Mouse (Mus musculus) ES-Bruce4 (cell line): ENCODE measurements around the gene Serpina7. TPM values are rescaled to one million over a fixed set of nuclear protein-coding genes. Genes with fewer than 3 reads are reported as not detected.

ENCODE experiments used
- H3K27ac ChIP-seq: 2 replicates; pipeline ENCODE4 v1.5.1; 2012; ENCODE audit warnings: low read length, inconsistent platforms; ENCODE audit not compliant: insufficient read depth
- H3K27me3 ChIP-seq: 2 replicates; pipeline ENCODE4 v1.6.1; 2012; ENCODE audit warnings: mild to moderate bottlenecking, low read length, inconsistent platforms; ENCODE audit not compliant: control insufficient read depth, poor library complexity, insufficient read depth, severe bottlenecking
- H3K36me3 ChIP-seq: 2 replicates; pipeline ENCODE4 v1.6.1; 2012; ENCODE audit warnings: inconsistent platforms, mild to moderate bottlenecking, low read length, moderate library complexity; ENCODE audit not compliant: control insufficient read depth, poor library complexity, insufficient read depth, severe bottlenecking
- H3K4me1 ChIP-seq: one replicate; pipeline ENCODE4 v1.8.1; 2011; ENCODE audit warnings: low read length; ENCODE audit not compliant: control insufficient read depth, insufficient read depth
- H3K4me3 ChIP-seq: 2 replicates; pipeline ENCODE4 v1.5.1; 2011; ENCODE audit warnings: low read depth, mild to moderate bottlenecking, low read length
- H3K9ac ChIP-seq: 2 replicates; pipeline ENCODE4 v1.6.1; 2012; ENCODE audit warnings: low read depth, mild to moderate bottlenecking, inconsistent platforms; ENCODE audit not compliant: poor library complexity, severe bottlenecking
- H3K9me3 ChIP-seq: replicated peaks from 2 replicates; pipeline ENCODE4 v1.6.1; 2012; ENCODE audit warnings: mild to moderate bottlenecking, low read length, inconsistent platforms; ENCODE audit not compliant: control insufficient read depth, poor library complexity, insufficient read depth, severe bottlenecking
- CTCF ChIP-seq: IDR thresholded peaks from one replicate; pipeline ENCODE4 v1.8.1; 2011; ENCODE audit warnings: low read depth, low read length
- EP300 ChIP-seq: IDR thresholded peaks from 2 replicates; pipeline ENCODE4 v1.6.1; 2011; ENCODE audit warnings: low read depth, low read length; ENCODE audit not compliant: insufficient read depth
- POLR2A ChIP-seq: IDR thresholded peaks from one replicate; pipeline ENCODE4 v1.8.1; 2011; ENCODE audit warnings: low read length; ENCODE audit not compliant: insufficient read depth
- polyA plus RNA-seq: library from polyadenylated mRNA; stranded (reverse); fragments of >200 nt; gene quantifications from 2 replicates; pipeline ENCODE4 v1.2.4, GENCODE M21; 2011; ENCODE audit warnings: low read depth; ENCODE audit not compliant: missing spikeins, insufficient read depth, insufficient read length

The Serpina7 gene
- 2.0 and 2.3 TPM in 2 replicates for polyA plus RNA-seq

- Histone ChIP-seq H3K4me1 (no peaks in the 10 kb centered on the region), H3K36me3 (no peaks in the 10 kb centered on the region), H3K9ac (no peak within 1 kb of the TSS), H3K4me3 (no peak within 1 kb of the TSS), H3K9me3 (no peaks in the 10 kb centered on the region), H3K27ac (no peak within 1 kb of the TSS), H3K27me3 (no peaks in the 10 kb centered on the region)
- no peak for TF ChIP-seq CTCF
- TF ChIP-seq EP300: no peak
- TF ChIP-seq POLR2A: no peak
Observed at GRCm38 (mm10) chrX:139085077-139085476, at the start of gene Serpina7. Serpina7 (minus strand) TSS chrX:139085236.

DNA sequence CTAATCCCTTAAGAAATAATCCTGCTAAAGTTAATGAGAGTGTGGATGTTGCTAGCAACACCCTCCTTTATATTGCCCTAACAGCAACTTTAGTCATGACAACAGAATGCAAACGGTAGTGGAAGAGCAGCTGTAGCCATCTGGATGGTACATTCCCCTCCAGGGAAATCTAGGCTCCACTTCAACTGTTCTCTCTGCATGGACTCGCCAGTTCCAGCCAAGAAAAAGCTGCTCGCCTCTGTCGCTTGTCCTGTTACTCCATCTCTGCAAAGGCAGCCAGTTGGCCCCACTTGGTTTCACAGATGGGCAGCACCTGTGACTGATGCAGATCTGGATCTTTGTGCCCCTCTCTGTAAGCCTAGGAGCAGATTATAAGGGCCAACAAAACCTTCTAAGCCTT is 49.0 kb upstream of the Serpina7 start:
- no peaks in the 10 kb centered on the region for H3K36me3 ChIP-seq

GRCm38 (mm10) chrX:139097197-139097596 is 12.2 kb upstream of the Serpina7 start:
- H3K4me3 ChIP-seq: no peak overlapping the region
- no peaks in the 10 kb centered on the region for H3K36me3 ChIP-seq
- no peaks in the 10 kb centered on the region for H3K27me3 ChIP-seq
- H3K27ac ChIP-seq: no peak overlapping the region
- no peaks in the 10 kb centered on the region for H3K4me1 ChIP-seq
- TF ChIP-seq CTCF (no peak), POLR2A (no peak), EP300 (no peak)
- H3K9ac ChIP-seq: no peak overlapping the region
- no peaks in the 10 kb centered on the region for H3K9me3 ChIP-seq

More for the DNA sequence above, 49.0 kb upstream of the Serpina7 start:
- Histone ChIP-seq H3K27me3 (no peaks in the 10 kb centered on the region), H3K4me1 (no peaks in the 10 kb centered on the region), H3K9me3 (no peaks in the 10 kb centered on the region), H3K27ac (no peak overlapping the region), H3K4me3 (no peak overlapping the region), H3K9ac (no peak overlapping the region)
- TF ChIP-seq CTCF: no peak
- no peak for TF ChIP-seq EP300
- no peak for TF ChIP-seq POLR2A

GRCm38 (mm10) chrX:139085943-139086342 is 907 bp upstream of the Serpina7 start, which contains the start of gene 4930513O06Rik:
4930513O06Rik (plus strand) TSS chrX:139086243.
- no peak within 1 kb of the TSS for H3K9ac ChIP-seq
- no peaks in the 10 kb centered on the region for H3K27me3 ChIP-seq
- TF ChIP-seq POLR2A (no peak), CTCF (no peak), EP300 (no peak)
- H3K27ac ChIP-seq: no peak within 1 kb of the TSS
- no peaks in the 10 kb centered on the region for H3K9me3 ChIP-seq
- no peak within 1 kb of the TSS for H3K4me3 ChIP-seq
- no peaks in the 10 kb centered on the region for H3K36me3 ChIP-seq
- H3K4me1 ChIP-seq: no peaks in the 10 kb centered on the region

DNA sequence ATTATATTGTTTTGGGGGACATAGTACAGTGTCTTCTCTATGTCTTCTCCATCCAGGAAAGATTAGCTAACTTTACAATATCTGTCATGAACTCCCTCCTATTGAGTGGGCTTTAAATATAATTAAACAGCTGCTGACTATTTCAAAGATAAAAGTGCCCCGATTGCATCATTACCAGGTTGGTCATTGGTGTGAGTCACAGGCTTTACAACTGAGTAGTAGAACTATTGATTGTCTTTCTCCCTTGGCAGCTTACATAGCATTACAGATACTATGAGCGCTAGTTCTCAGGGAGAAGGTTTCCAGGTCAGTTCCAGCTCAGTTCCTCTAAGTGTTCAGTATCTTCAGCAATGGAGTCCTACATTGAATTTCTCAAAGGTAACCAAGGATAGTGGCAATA is 6.5 kb downstream of the Serpina7 start:
- Histone ChIP-seq H3K27me3 (no peaks in the 10 kb centered on the region), H3K36me3 (no peaks in the 10 kb centered on the region), H3K9ac (no peak overlapping the region), H3K27ac (no peak overlapping the region), H3K4me3 (no peak overlapping the region), H3K9me3 (no peaks in the 10 kb centered on the region), H3K4me1 (no peaks in the 10 kb centered on the region)
- no peak for TF ChIP-seq POLR2A
- no peak for TF ChIP-seq EP300
- no peak for TF ChIP-seq CTCF

DNA sequence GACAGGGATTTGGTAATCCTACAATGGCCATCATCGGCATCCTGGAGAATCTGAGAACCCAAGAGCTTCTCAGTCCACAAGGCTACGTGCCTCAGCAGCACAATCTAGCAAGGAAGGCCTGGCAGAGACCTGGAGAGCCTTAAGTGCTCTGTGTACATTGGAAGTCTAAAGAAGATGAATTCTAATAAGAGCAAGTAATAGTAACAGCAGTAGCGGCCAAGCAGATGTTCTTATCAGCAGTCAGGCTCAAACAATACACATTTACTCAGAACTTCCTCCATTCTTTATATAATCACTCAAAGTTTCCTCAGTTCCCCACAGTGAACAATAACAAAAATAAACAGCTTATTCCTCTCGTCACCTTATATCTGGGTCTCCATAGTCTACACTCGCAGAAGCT is 21.0 kb downstream of the Serpina7 start:
- H3K36me3 ChIP-seq: no peaks in the 10 kb centered on the region
- TF ChIP-seq CTCF (no peak), EP300 (no peak), POLR2A (no peak)

GRCm38 (mm10) chrX:139053149-139053548 is 31.9 kb downstream of the Serpina7 start:
- TF ChIP-seq EP300 (no peak), CTCF (no peak), POLR2A (no peak)
- Histone ChIP-seq H3K9ac (no peak overlapping the region), H3K36me3 (no peaks in the 10 kb centered on the region), H3K27ac (no peak overlapping the region), H3K27me3 (no peaks in the 10 kb centered on the region), H3K4me3 (no peak overlapping the region), H3K9me3 (no peaks in the 10 kb centered on the region), H3K4me1 (no peaks in the 10 kb centered on the region)

More for the DNA sequence above, 21.0 kb downstream of the Serpina7 start:
- Histone ChIP-seq H3K27ac (no peak overlapping the region), H3K9ac (no peak overlapping the region), H3K27me3 (no peaks in the 10 kb centered on the region), H3K4me1 (no peaks in the 10 kb centered on the region), H3K9me3 (no peaks in the 10 kb centered on the region), H3K4me3 (no peak overlapping the region)
